In the genomic region with DNA sequence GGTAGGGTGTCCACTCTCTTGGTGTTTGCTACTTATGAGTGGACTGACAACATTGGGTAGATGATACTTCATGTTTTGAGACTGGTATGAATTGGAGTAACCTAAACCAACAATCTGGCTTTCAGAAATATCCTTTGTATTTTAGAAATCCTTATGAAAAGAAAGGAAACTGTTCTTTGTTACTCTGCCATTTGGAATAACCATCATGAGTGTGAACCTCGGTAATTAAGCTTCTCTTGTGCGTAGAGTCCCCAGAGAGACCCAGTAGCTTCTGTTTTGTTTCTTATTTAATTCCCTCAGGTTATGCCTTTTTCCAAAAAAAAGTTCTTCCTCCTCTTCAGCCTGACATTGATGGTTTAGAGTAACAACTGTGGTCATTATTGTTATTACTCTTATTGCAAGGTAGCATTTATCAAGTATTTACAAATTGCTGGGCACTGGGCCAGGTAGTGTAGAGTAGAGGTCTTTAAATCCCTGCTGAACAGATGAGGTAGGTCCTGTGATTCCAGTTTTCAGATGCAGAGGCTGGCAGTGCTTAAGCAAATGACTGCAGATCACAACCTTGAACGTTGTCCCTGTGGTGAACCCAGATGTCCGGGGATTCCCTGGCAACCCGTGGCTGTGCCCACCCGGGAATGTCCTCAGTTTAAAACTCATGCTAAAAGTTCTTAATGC, we compare ENCODE assay signal across 17 mouse cellular contexts.
"Had no signal": no experiment of that assay in that cellular context is flagged by ENCODE, and none has a peak within 500 bp of the region (broad histone marks: within the 10 kb centered on the region; RNA-seq: fewer than 3 reads in every experiment).

No protein-coding gene starts in this region.

- DNase-seq: kidney, adult 18-20 months; kidney, adult 9 months; kidney, postnatal 14 days; kidney, postnatal 4 days; liver, embryonic 13.5 days; lung, adult 2 months; lung, postnatal 36 days; midbrain, embryonic 14.5 days; right cerebral cortex, adult 18-20 months; right cerebral cortex, postnatal 25 days; spleen, adult 18-20 months; thymus, postnatal 25 days had no signal

- H3K9ac ChIP-seq: liver, embryonic 13.5 days; neural tube, embryonic 12.5 days; neural tube, embryonic 15.5 days had no signal

- H3K9me3 ChIP-seq: liver, embryonic 13.5 days; midbrain, embryonic 10.5 days; neural tube, embryonic 12.5 days; neural tube, embryonic 15.5 days had no signal

- H3K4me3 ChIP-seq: left cerebral cortex, adult 2 months; liver, embryonic 13.5 days; midbrain, embryonic 10.5 days; neural tube, embryonic 12.5 days; neural tube, embryonic 15.5 days had no signal

- H3K27ac ChIP-seq: left cerebral cortex, adult 2 months; liver, embryonic 13.5 days; midbrain, embryonic 10.5 days; neural tube, embryonic 12.5 days; neural tube, embryonic 15.5 days had no signal

- H3K27me3 ChIP-seq: liver, embryonic 13.5 days; neural tube, embryonic 12.5 days; neural tube, embryonic 15.5 days had no signal

- H3K4me2 ChIP-seq: liver, embryonic 13.5 days; neural tube, embryonic 12.5 days; neural tube, embryonic 15.5 days had no signal

- ATAC-seq: lung, postnatal 0 days had no signal

- H3K36me3 ChIP-seq: liver, embryonic 13.5 days; midbrain, embryonic 10.5 days; neural tube, embryonic 12.5 days; neural tube, embryonic 15.5 days had no signal
